Mouse (Mus musculus): ENCODE data around the gene Rtn4r. TPM values are rescaled to one million over a fixed set of nuclear protein-coding genes. Genes with fewer than 3 reads are reported as not detected.

Gene Rtn4r
- total RNA-seq (2021), result not detected in 2 replicates
- long read RNA-seq, result 0 reads

GRCm38 (mm10) chr16:18127241-18127861 lies at the start of gene Rtn4r:
Gene Rtn4r, plus strand, starts transcription at chr16:18127642.
- DNase-seq, result peak; percentile 69

- DNase-seq, result no peak
Measured at GRCm38 (mm10) chr16:18078314-18079015, 49.0 kb upstream of the Rtn4r start.

DNA sequence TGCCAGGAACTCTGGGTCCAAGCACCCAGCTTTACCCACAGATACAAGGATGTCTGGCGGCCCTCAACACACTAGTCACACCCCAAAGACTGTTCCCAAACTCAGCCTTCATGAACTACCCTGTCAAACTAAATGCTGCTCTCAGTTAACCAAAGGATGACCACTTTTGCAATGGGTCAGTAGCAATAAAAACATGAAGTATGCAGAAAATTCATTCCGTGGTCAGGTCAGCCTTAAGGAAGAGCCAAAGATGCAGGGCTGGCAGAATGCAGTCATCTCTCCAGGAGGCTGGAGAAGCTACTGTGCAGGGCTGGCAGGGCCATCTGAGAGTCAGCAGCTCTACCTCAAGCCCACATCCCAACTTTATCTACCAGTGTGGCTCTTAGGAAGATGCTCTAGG lies 48.1 kb upstream of the Rtn4r start:
- DNase-seq, result no peak

- no peak for DNase-seq
Measured at GRCm38 (mm10) chr16:18080171-18080570, 47.3 kb upstream of the Rtn4r start.

- no peak for DNase-seq
Measured at GRCm38 (mm10) chr16:18081149-18081827, 46.2 kb upstream of the Rtn4r start.

GRCm38 (mm10) chr16:18082291-18082690 lies 45.2 kb upstream of the Rtn4r start:
- DNase-seq, result no peak

DNA sequence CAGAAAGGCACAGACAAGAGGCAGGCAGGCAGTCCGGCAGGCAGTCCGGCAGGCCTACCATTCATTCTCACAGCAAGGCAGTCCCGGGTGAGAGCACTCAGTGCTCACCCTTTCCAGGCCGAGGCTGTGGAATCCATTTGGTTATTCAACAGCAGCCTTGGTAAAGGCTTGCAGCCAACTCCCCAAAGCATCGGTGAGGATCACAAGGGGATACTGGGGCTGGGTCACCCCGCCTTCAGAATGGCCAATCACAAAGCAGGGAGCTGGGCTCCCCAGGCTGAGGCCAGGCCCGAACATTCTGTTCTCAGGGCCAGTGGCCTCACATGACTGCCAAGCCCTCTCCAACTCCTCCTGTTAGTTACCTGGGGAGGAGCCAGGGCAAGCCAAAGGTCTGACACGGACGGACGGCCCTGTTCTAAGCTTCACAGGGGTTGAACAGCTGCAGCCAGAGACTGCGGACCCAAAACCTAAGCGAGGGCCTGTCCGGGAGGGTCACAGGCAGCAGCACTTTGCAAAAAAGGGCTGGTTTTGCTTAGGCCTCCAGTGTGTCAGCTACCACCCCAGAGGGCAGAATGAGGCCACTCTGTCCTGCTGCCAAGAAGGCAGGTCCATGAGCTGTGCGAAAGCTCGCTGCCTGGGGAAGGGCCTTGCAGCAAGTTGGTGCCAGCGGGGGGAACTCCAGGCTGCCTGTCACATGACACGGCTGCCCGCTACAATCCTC lies 44.1 kb upstream of the Rtn4r start:
- DNase-seq, result peak; percentile 71

- DNase-seq, result no peak
Measured at GRCm38 (mm10) chr16:18084262-18084661, 43.2 kb upstream of the Rtn4r start.

- DNase-seq, result peak; percentile 77
Measured at GRCm38 (mm10) chr16:18087101-18087500, 40.3 kb upstream of the Rtn4r start.

- no peak for DNase-seq
Measured at GRCm38 (mm10) chr16:18096348-18096747, 31.1 kb upstream of the Rtn4r start.

GRCm38 (mm10) chr16:18102816-18103215 lies 24.6 kb upstream of the Rtn4r start:
- DNase-seq, result no peak

GRCm38 (mm10) chr16:18103366-18103765 lies 24.1 kb upstream of the Rtn4r start:
- no peak for DNase-seq

- DNase-seq, result no peak
Measured at GRCm38 (mm10) chr16:18103808-18104207, 23.6 kb upstream of the Rtn4r start.

- peak; percentile 69 for DNase-seq
Measured at GRCm38 (mm10) chr16:18108221-18108966, 19.0 kb upstream of the Rtn4r start.

GRCm38 (mm10) chr16:18111042-18111441 lies 16.4 kb upstream of the Rtn4r start:
- DNase-seq, result no peak

- DNase-seq, result no peak
Measured at GRCm38 (mm10) chr16:18116467-18116866, 11.0 kb upstream of the Rtn4r start.

- no peak for DNase-seq
Measured at GRCm38 (mm10) chr16:18118285-18118684, 9.2 kb upstream of the Rtn4r start.

DNA sequence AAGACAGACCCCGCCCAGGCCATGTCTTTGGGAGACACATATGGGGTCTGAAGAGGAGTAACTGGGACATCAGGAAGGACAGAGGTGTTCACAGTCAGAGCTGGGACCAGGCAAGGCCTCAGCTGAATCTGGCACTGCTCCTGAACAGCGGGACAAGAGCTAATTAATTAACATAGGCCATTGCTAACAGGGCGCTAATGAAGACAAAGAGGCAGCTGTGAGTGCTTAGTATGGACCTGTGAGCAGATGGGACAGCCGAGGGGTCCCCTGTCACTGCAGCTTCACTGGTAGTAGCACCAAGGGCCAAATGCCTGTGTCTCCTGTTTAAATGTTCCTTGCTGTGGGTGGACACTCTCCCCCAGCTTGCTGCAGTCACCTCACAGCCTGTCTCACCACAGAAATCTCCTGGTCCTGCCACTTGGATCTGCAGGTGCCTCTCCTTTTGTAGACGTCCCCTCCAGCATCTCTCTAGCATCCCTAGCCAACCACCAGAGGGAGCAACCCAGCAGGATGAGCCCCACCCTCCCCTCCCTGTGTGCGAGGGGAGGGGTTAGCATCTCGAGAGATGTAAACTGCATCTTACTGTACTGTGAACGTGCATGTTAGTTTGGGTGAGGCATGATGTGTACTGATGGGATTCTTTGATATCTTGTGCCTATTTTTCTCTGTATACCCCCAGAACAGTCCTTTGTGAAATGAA lies 8.3 kb upstream of the Rtn4r start:
- DNase-seq, result peak; percentile 41

DNA sequence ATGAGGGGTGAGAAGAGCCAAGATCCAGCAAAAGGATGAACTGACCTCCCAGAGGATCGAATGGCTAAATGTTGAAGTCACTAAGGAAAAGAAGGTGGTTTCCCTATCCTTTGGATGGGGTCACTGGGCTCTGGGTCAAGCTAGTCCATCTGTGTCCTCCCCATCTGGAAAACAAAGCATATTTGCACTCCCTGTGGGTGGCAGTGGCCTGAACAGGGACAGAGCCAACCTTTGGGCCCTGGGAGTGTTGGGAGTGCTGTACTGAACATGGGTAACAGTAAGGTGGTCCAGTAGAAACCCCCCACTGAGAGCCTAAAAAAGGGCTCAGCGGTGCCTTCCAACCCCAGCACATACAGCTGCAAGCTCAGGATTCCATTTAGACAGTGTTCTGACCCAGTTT lies 4.7 kb upstream of the Rtn4r start:
- DNase-seq, result no peak

DNA sequence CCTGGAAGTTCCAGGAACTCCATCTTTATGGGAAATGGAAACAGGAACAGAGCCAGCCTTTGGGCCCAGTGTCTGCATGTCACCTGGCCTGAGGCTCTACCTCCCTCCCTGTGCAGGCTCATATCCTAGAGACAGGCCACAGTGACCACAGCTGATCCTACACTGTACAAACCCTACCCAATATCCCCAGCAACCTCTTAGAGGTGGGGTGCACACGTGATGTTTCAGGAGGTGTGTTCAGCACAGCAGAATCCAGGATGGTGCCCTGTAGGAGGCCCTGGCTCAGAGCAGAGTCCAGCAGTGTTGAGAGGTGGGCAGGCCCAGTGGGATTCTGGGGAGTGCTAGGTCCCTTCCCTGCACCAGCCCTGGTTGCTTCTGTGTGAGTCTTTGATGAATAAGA lies 4.0 kb upstream of the Rtn4r start:
- DNase-seq, result no peak

- no peak for DNase-seq
Measured at GRCm38 (mm10) chr16:18124040-18124439, 3.4 kb upstream of the Rtn4r start.

Data from adrenal gland, postnatal 25 days (tissue).